ENCODE assay signal across 19 mouse cellular contexts in the genomic region with DNA sequence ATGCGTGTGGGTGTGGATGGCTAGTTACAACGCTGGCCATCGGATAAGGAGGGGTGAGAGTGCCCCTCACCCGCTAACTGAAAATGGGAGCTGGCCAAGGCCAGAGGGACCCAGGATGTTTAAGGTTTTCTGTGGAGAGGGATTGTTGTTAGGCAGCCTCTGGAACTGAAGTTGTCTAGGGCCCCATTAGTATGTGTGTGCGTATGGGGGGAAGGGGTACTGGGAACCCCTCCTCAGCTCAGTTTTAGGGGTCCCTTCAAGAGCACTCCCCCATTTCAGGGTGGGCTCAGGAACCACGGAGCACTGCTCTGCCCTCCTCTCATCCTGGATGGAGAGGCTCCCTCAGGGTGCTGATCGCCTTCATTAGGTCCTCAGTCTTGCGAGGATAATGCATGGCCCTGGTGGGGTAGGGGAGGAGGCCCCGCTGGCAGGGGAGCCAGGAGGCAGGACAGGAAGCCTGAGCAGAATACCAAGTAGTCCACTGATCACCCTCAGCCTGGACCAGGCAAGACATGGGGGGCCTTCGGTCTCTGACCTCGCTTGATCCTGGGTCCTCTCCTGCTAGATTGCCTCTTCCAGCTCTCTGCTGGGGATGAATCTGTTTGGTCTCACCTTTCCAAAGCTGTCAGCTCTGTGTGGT. TPM values are rescaled to one million over a fixed set of nuclear protein-coding genes. Genes with fewer than 3 reads are reported as not detected.
A peak's percentile ranks its signal among the peaks of the same experiment; 100 is the strongest.
DNase-seq lines count a peak whose midpoint lies in the region; ATAC-seq lines count a peak whose summit lies in the region.
"Had no signal": no experiment of that assay in that cellular context is flagged by ENCODE, and none has a peak within 500 bp of the region (broad histone marks: within the 10 kb centered on the region; RNA-seq: fewer than 3 reads in every experiment).

No protein-coding gene starts in this region.

- H3K4me3 ChIP-seq in heart, embryonic 12.5 days: no peak overlapping the region
- no peak overlapping the region for H3K4me3 ChIP-seq in forebrain, embryonic 10.5 days
- no peak overlapping the region for H3K4me3 ChIP-seq in hindbrain, embryonic 11.5 days (ENCODE audit: low read depth, low read length)
- no peak overlapping the region for H3K4me3 ChIP-seq in midbrain, embryonic 13.5 days (replicated peaks)
- H3K4me3 ChIP-seq: limb, embryonic 13.5 days had no signal

- H3K4me1 ChIP-seq in heart, embryonic 12.5 days (replicated peaks): no peaks in the 10 kb centered on the region
- peaks cover 51% of the 10 kb centered on the region for H3K4me1 ChIP-seq in forebrain, embryonic 10.5 days
- H3K4me1 ChIP-seq in hindbrain, embryonic 11.5 days (replicated peaks; ENCODE audit: control insufficient read depth, insufficient read depth, low read length): peaks cover 25% of the 10 kb centered on the region
- peaks cover 43% of the 10 kb centered on the region for H3K4me1 ChIP-seq in midbrain, embryonic 13.5 days (replicated peaks)
- H3K4me1 ChIP-seq: limb, embryonic 13.5 days had no signal

- no peaks in the 10 kb centered on the region for H3K9me3 ChIP-seq in heart, embryonic 12.5 days (replicated peaks)
- 0 out of 2 replicates have a peak, but pooled peaks cover 6% of the 10 kb centered on the region for H3K9me3 ChIP-seq in forebrain, embryonic 10.5 days
- H3K9me3 ChIP-seq in hindbrain, embryonic 11.5 days (ENCODE audit: control insufficient read depth, low read length): no peaks in the 10 kb centered on the region
- no peaks in the 10 kb centered on the region for H3K9me3 ChIP-seq in midbrain, embryonic 13.5 days
- H3K9me3 ChIP-seq: limb, embryonic 13.5 days had no signal

- 57% methylated on average over 11 of the region's 11 CpGs for WGBS in heart, embryonic 12.5 days
- WGBS in forebrain, embryonic 10.5 days: 67% methylated on average over 11 of the region's 11 CpGs
- 36% methylated on average over 11 of the region's 11 CpGs for WGBS in hindbrain, embryonic 11.5 days
- 41% methylated on average over 11 of the region's 11 CpGs for WGBS in midbrain, embryonic 13.5 days

- DNase-seq in heart, postnatal 10 days: no peak
- peak; percentile 14 for DNase-seq in forebrain, embryonic 10.5 days (ENCODE audit: extremely low spot score, low spot score)
- DNase-seq in hindbrain, embryonic 11.5 days (ENCODE audit: low spot score): peak; percentile 70
- no peak for DNase-seq in Muller cell, postnatal 12 days (ENCODE audit: inconsistent ontology term)
- no peak for DNase-seq in ovary, adult 18-20 months (ENCODE audit: low spot score)
- DNase-seq in gastrocnemius, postnatal 4 days (ENCODE audit: low spot score in 2 of 2): no peak
- DNase-seq: cerebellum, adult 2 months; heart, postnatal 4 days; kidney, adult 9 months; layer of hippocampus, adult 9-11 months; lung, adult 18-20 months; right cerebral cortex, postnatal 4 days; thymus, postnatal 4 days had no signal

- no peak overlapping the region for H3K27ac ChIP-seq in heart, embryonic 12.5 days (ENCODE audit: poor library complexity, severe bottlenecking)
- H3K27ac ChIP-seq in forebrain, embryonic 10.5 days: peak overlapping the region; percentile 81
- H3K27ac ChIP-seq in hindbrain, embryonic 11.5 days (ENCODE audit: low read depth, low read length): peak overlapping the region; percentile 96
- peak overlapping the region; percentile 79 for H3K27ac ChIP-seq in midbrain, embryonic 13.5 days
- H3K27ac ChIP-seq: limb, embryonic 13.5 days had no signal

- H3K27me3 ChIP-seq in heart, embryonic 12.5 days (replicated peaks): no peaks in the 10 kb centered on the region
- no peaks in the 10 kb centered on the region for H3K27me3 ChIP-seq in forebrain, embryonic 10.5 days (ENCODE audit: poor library complexity, severe bottlenecking)
- H3K27me3 ChIP-seq in hindbrain, embryonic 11.5 days (ENCODE audit: control insufficient read depth, insufficient read depth, low read length): no peaks in the 10 kb centered on the region
- no peaks in the 10 kb centered on the region for H3K27me3 ChIP-seq in midbrain, embryonic 13.5 days
- H3K27me3 ChIP-seq: limb, embryonic 13.5 days had no signal

- H3K9ac ChIP-seq in heart, embryonic 12.5 days: no peak overlapping the region
- H3K9ac ChIP-seq in hindbrain, embryonic 11.5 days (ENCODE audit: low read depth, low read length): peak overlapping the region; percentile 24
- H3K9ac ChIP-seq in midbrain, embryonic 13.5 days (replicated peaks): no peak overlapping the region; the same call in 1 of the 2 replicates
- H3K9ac ChIP-seq: limb, embryonic 13.5 days had no signal

- intact Hi-C loops in heart, postnatal 10 days (cut with DNase I): no loop called here

- 0 out of 2 replicates have a peak, but pooled peaks have one; percentile 25 for ATAC-seq in heart, embryonic 12.5 days (ENCODE audit: insufficient number of reproducible peaks, low FRiP score)
- ATAC-seq in hindbrain, embryonic 11.5 days (ENCODE audit: low FRiP score): peak; percentile 75
- peak; percentile 72 for ATAC-seq in midbrain, embryonic 13.5 days
- ATAC-seq: activated CD4-positive, CD25-positive, alpha-beta regulatory T cell, adult 4 months had no signal

- H3K4me2 ChIP-seq in heart, embryonic 12.5 days: no peak overlapping the region
- H3K4me2 ChIP-seq in hindbrain, embryonic 11.5 days (replicated peaks; ENCODE audit: low read depth, low read length): no peak overlapping the region
- H3K4me2 ChIP-seq in midbrain, embryonic 13.5 days (replicated peaks): no peak overlapping the region
- H3K4me2 ChIP-seq: limb, embryonic 13.5 days had no signal

- no peaks in the 10 kb centered on the region for H3K36me3 ChIP-seq in heart, embryonic 12.5 days
- no peaks in the 10 kb centered on the region for H3K36me3 ChIP-seq in forebrain, embryonic 10.5 days (replicated peaks)
- H3K36me3 ChIP-seq in hindbrain, embryonic 11.5 days (ENCODE audit: control insufficient read depth, insufficient read depth, low read length): no peaks in the 10 kb centered on the region
- H3K36me3 ChIP-seq in midbrain, embryonic 13.5 days: no peaks in the 10 kb centered on the region
- H3K36me3 ChIP-seq: limb, embryonic 13.5 days had no signal

RNA-seq across cellular contexts. Expression of gene Cdk5rap3, which starts 23.0 kb away (rescaled TPM):
- 52.3 and 58.0 TPM in 2 replicates for polyA plus RNA-seq in heart, embryonic 12.5 days (2016; fragmentation: Nextera tagmentation; extraction: Ambion mirVana)
- 10 to 100 TPM; 28.0 to 30.8 TPM for total RNA-seq in heart, postnatal 10 days (2021)
- polyA plus RNA-seq in forebrain, embryonic 10.5 days (2016; fragmentation: Nextera tagmentation; extraction: Ambion mirVana): 107 and 111 TPM in 2 replicates
- polyA plus RNA-seq in hindbrain, embryonic 11.5 days (2014; fragmentation: Nextera tagmentation; extraction: Ambion mirVana): 95.5 and 98.2 TPM in 2 replicates
- 103 and 104 TPM in 2 replicates for polyA plus RNA-seq in midbrain, embryonic 13.5 days (2015; fragmentation: Nextera tagmentation; extraction: Ambion mirVana)
- 10 to 100 TPM; 39.2 to 45.1 TPM for total RNA-seq in gastrocnemius, postnatal 4 days (2021)

RNA-seq across cellular contexts. Expression of gene Prr15l, which starts 34.6 kb away (rescaled TPM):
- 0.46 and 0.51 TPM in 2 replicates for polyA plus RNA-seq in heart, embryonic 12.5 days (2016; fragmentation: Nextera tagmentation; extraction: Ambion mirVana)
- total RNA-seq in heart, postnatal 10 days (2021): under 1 TPM; 0.47 to 0.74 TPM
- polyA plus RNA-seq in forebrain, embryonic 10.5 days (2016; fragmentation: Nextera tagmentation; extraction: Ambion mirVana): 0.36 and 0.40 TPM in 2 replicates
- 0.82 and 1.1 TPM in 2 replicates for polyA plus RNA-seq in hindbrain, embryonic 11.5 days (2014; fragmentation: Nextera tagmentation; extraction: Ambion mirVana)
- 0.10 TPM in 1 of 2 replicates, not detected in the other for polyA plus RNA-seq in midbrain, embryonic 13.5 days (2015; fragmentation: Nextera tagmentation; extraction: Ambion mirVana)
- not detected for total RNA-seq in gastrocnemius, postnatal 4 days (2021)
- total RNA-seq: megakaryocyte progenitor cell, adult 5-6 weeks had no signal
- polyA plus RNA-seq: cerebellum, adult 2 months had no signal

RNA-seq across cellular contexts. Expression of gene Copz2, which starts 43.7 kb away (rescaled TPM):
- polyA plus RNA-seq in heart, embryonic 12.5 days (2016; fragmentation: Nextera tagmentation; extraction: Ambion mirVana): 105 TPM in 2 replicates
- 10 to 100 TPM; 43.8 to 50.3 TPM for total RNA-seq in heart, postnatal 10 days (2021)
- polyA plus RNA-seq in forebrain, embryonic 10.5 days (2016; fragmentation: Nextera tagmentation; extraction: Ambion mirVana): 25.1 and 25.6 TPM in 2 replicates
- 49.6 and 62.8 TPM in 2 replicates for polyA plus RNA-seq in hindbrain, embryonic 11.5 days (2014; fragmentation: Nextera tagmentation; extraction: Ambion mirVana)
- 14.8 and 19.7 TPM in 2 replicates for polyA plus RNA-seq in midbrain, embryonic 13.5 days (2015; fragmentation: Nextera tagmentation; extraction: Ambion mirVana)
- 10 to 100 TPM; 71.4 to 77.1 TPM for total RNA-seq in gastrocnemius, postnatal 4 days (2021)
- total RNA-seq: neutrophil, adult 5-6 weeks had no signal
- polyA plus RNA-seq: activated CD4-positive, CD25-positive, alpha-beta regulatory T cell, adult 4 months had no signal

RNA-seq across cellular contexts. Expression of gene Pnpo, which starts 50.5 kb away (rescaled TPM):
- 37.7 and 40.5 TPM in 2 replicates for polyA plus RNA-seq in heart, embryonic 12.5 days (2016; fragmentation: Nextera tagmentation; extraction: Ambion mirVana)
- total RNA-seq in heart, postnatal 10 days (2021): 10 to 100 TPM; 11.8 to 12.8 TPM
- 36.8 and 40.7 TPM in 2 replicates for polyA plus RNA-seq in forebrain, embryonic 10.5 days (2016; fragmentation: Nextera tagmentation; extraction: Ambion mirVana)
- 26.0 and 29.5 TPM in 2 replicates for polyA plus RNA-seq in hindbrain, embryonic 11.5 days (2014; fragmentation: Nextera tagmentation; extraction: Ambion mirVana)
- 18.2 and 18.3 TPM in 2 replicates for polyA plus RNA-seq in midbrain, embryonic 13.5 days (2015; fragmentation: Nextera tagmentation; extraction: Ambion mirVana)
- 1 to 10 TPM; 8.2 to 8.3 TPM for total RNA-seq in gastrocnemius, postnatal 4 days (2021)

Comparison
In these comparisons a context has a peak if more than half of its experiments do, and no peak if none do; other contexts are left out.
1. ATAC-seq: peak in every context shown above with its lines; median percentile 75 in hindbrain, embryonic 11.5 days; 72 in midbrain, embryonic 13.5 days; 25 in heart, embryonic 12.5 days.
2. DNase-seq: peak in forebrain, embryonic 10.5 days (single experiment) and hindbrain, embryonic 11.5 days (single experiment); none in heart, postnatal 10 days (0 of 2), Muller cell, postnatal 12 days (single experiment), ovary, adult 18-20 months (single experiment) and gastrocnemius, postnatal 4 days (0 of 2).